Mouse (Mus musculus): ENCODE results near the gene Mier2. TPM values are rescaled to one million over a fixed set of nuclear protein-coding genes. Genes with fewer than 3 reads are reported as not detected.

The Mier2 gene
- 42.9 to 51.2 TPM (median 44.5 TPM) in 4 replicates for total RNA-seq (2023)

DNA sequence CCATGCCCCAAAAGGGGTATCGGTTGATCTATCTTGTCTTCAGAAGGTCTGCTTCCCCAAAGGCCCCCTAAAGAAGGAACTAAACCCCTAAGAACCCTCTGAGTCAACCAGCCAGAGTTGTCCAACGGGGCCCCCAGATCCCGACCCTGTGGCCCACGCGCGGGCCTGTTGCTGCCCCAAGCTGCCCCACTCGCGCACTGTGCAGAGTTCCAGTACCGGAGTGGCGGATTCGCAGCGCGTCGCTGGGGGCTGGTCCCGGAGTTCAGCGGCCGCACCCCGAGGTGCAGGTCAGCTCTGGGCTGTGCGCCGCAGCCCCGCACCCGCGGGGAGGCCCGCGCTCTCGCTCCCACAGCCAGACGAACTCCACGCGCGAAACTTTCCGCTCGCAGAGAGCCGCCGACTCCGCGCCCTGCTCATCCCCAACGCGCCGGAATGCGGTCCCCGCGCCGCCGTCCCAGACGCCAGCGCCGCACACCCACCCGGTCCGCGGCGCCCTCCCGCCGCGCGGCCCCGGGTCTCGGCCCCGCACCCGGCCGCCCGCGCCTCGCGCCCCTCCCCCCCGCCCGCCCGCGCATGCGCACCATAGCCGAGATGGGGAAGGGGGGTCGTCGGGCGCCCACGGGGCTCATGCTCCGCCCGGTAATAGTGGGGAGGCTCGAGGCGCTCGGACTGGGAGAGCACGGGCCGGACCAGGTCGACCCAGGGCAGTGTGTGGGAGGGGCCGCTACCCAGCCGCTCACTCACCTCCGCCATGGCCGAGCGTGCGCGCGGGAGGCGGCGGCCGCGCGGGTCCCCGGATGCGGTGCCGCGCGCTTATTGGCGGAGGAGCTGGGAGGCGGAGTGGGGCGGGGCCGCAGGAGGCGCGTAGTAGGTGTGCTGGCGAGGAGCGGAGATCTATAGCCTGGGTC, at the start of gene Mier2:
Gene Mier2 (minus strand): TSS at position 870 of the 908 bp plus-strand sequence.

GRCm38 (mm10) chr10:79587061-79587751, 32.2 kb upstream of the Mier2 start, which contains the start of gene Theg:
Gene Theg, minus strand, starts transcription at chr10:79587331.

GRCm38 (mm10) chr10:79533126-79533911, 21.7 kb downstream of the Mier2 start, which contains the start of gene Plpp2:
Gene Plpp2, minus strand, starts transcription at chr10:79533796.

Other genes with a start within 250 kb of the Mier2 start
- not detected in 4 replicates for gene Vmn2r82, start 198.7 kb downstream of the Mier2 start, total RNA-seq (2023)
- not detected in 4 replicates for gene Vmn2r83, start 86.5 kb downstream of the Mier2 start, total RNA-seq (2023)
- 2.9 to 3.5 TPM (median 3.1 TPM) in 4 replicates for gene Plpp2, start 21.4 kb downstream of the Mier2 start, total RNA-seq (2023)
- gene Theg, start 32.1 kb upstream of the Mier2 start, total RNA-seq (2023), result 3.5 TPM in 1 of 4 replicates, not detected in the others
- gene C2cd4c, start 58.8 kb upstream of the Mier2 start, total RNA-seq (2023), result not detected in 4 replicates
- gene Shc2, start 82.7 kb upstream of the Mier2 start, total RNA-seq (2023), result not detected in 4 replicates
- not detected in 4 replicates for gene Odf3l2, start 90.5 kb upstream of the Mier2 start, total RNA-seq (2023)
- gene Madcam1, start 109.4 kb upstream of the Mier2 start, total RNA-seq (2023), result not detected in 4 replicates
- 16.5 to 17.6 TPM (median 17.2 TPM) in 4 replicates for gene Tpgs1, start 114.2 kb upstream of the Mier2 start, total RNA-seq (2023)
- gene Cdc34, start 127.0 kb upstream of the Mier2 start, total RNA-seq (2023), result 64.3 to 70.9 TPM (median 67.1 TPM) in 4 replicates
- 2.2 to 3.3 TPM (median 2.8 TPM) in 4 replicates for gene Gzmm, start 133.8 kb upstream of the Mier2 start, total RNA-seq (2023)
- gene Bsg, start 149.3 kb upstream of the Mier2 start, total RNA-seq (2023), result 93.0 to 101 TPM (median 96.4 TPM) in 4 replicates
- not detected in 4 replicates for gene Hcn2, start 161.4 kb upstream of the Mier2 start, total RNA-seq (2023)
- gene Polrmt, start 191.4 kb upstream of the Mier2 start, total RNA-seq (2023), result 61.1 to 82.7 TPM (median 70.9 TPM) in 4 replicates
- not detected in 4 replicates for gene Fgf22, start 199.9 kb upstream of the Mier2 start, total RNA-seq (2023)
- 47.4 to 62.4 TPM (median 56.4 TPM) in 4 replicates for gene Rnf126, start 211.8 kb upstream of the Mier2 start, total RNA-seq (2023)
- gene Fstl3, start 222.1 kb upstream of the Mier2 start, total RNA-seq (2023), result 1.5 to 3.1 TPM (median 1.8 TPM) in 4 replicates
- not detected in 4 replicates for gene Prss57, start 235.8 kb upstream of the Mier2 start, total RNA-seq (2023)
- 6.0 to 6.7 TPM (median 6.3 TPM) in 4 replicates for gene Palm, start 238.4 kb upstream of the Mier2 start, total RNA-seq (2023)

All from B cell, adult 62 days (primary cell).